Mouse (Mus musculus) midbrain, embryonic 12.5 days (tissue): ENCODE results near the gene Gm38431. TPM values are rescaled to one million over a fixed set of nuclear protein-coding genes. Genes with fewer than 3 reads are reported as not detected.

Source experiments
- ATAC-seq: fragments of 200-750 bp; cut with Nextera tagmentation; 2 replicates; pipeline ENCODE4 v1.8.0; 2017; ENCODE audit warnings: low read depth, moderate TSS enrichment, moderate library complexity; ENCODE audit not compliant: low FRiP score
- H3K27ac ChIP-seq: fragments of 300-500 bp; sonication (generic); replicated peaks from 2 replicates; pipeline ENCODE4 v1.5.1; 2016; ENCODE audit warnings: mild to moderate bottlenecking
- H3K27me3 ChIP-seq: fragments of 300-500 bp; sonication (generic); 2 replicates; pipeline ENCODE4 v1.6.1; 2016; ENCODE audit warnings: mild to moderate bottlenecking
- H3K36me3 ChIP-seq: fragments of 300-500 bp; sonication (generic); 2 replicates; pipeline ENCODE4 v1.6.1; 2016
- H3K4me1 ChIP-seq: fragments of 300-500 bp; sonication (generic); 2 replicates; pipeline ENCODE4 v1.6.1; 2016
- H3K4me2 ChIP-seq: fragments of 300-500 bp; sonication (generic); replicated peaks from 2 replicates; pipeline ENCODE4 v1.6.1; 2016; ENCODE audit warnings: mild to moderate bottlenecking, moderate library complexity
- H3K4me3 ChIP-seq: fragments of 300-500 bp; sonication (generic); 2 replicates; pipeline ENCODE4 v1.5.1; 2016; ENCODE audit warnings: mild to moderate bottlenecking
- H3K9ac ChIP-seq: fragments of 300-500 bp; sonication (generic); replicated peaks from 2 replicates; pipeline ENCODE4 v1.6.1; 2016; ENCODE audit warnings: mild to moderate bottlenecking, moderate library complexity
- H3K9me3 ChIP-seq: fragments of 300-500 bp; sonication (generic); 2 replicates; pipeline ENCODE4 v1.6.1; 2016; ENCODE audit warnings: mild to moderate bottlenecking
- WGBS: fragments of 180-500 bp; shearing (Covaris S2); methylation state at CpG from one replicate; pipeline ENCODE4 v1.1.7; 2016; 5-methylcytosine and 5-hydroxymethylcytosine counted together
- polyA plus RNA-seq: library from polyadenylated mRNA; unstranded; fragments of >200 nt; fragmentation: Nextera tagmentation; extraction: Ambion mirVana; gene quantifications from 2 replicates; pipeline ENCODE4 v1.2.1, GENCODE M21; 2016

Gm38431 gene
- polyA plus RNA-seq, result 2.3 and 2.9 TPM in 2 replicates

DNA sequence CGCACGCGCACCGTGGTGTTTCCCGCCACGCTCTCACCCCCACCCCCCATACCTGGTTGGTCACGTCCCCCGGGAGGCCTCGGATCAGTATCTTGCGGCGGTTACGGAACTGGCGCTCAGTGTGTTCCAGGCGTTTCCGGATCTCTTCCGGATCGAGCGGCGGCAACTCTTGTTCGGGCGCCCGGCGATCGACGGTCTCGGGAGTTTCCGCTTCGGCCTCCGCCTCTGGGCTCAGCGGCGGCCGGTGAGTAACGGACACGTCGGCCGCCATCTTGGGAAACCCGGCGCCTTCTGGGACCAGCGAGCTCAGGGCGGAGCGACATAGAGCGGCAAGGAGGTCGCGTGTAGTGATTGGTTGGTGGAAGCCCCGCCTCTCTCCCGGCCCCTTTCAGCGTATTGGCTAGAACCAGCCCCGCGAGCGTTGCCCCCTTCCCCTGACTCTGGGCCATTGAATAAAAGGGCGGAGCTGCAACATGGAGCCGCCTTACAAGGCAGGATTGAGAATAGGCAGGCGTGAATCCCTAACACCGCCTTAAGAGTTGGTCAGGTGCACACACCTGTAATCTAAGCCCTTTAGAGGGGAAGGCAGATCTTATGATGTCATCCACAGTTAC, at the start of gene Gm38431, which contains the start of gene Raver1:
Gene Gm38431, minus strand, starts transcription at position 291 of the 614 bp plus-strand sequence.
Gene Raver1, minus strand, starts transcription at position 302 of the 614 bp plus-strand sequence.
- peak; percentile 99 for ATAC-seq
- H3K4me1 ChIP-seq, result peaks cover 21% of the 10 kb centered on the region
- WGBS, result 0% methylated on average over 54 of the region's 54 CpGs
- H3K9me3 ChIP-seq, result no peaks in the 10 kb centered on the region
- peak within 1 kb of the TSS; percentile 91 for H3K4me2 ChIP-seq
- no peaks in the 10 kb centered on the region for H3K27me3 ChIP-seq
- peak within 1 kb of the TSS; percentile 75 for H3K4me3 ChIP-seq
- peak within 1 kb of the TSS; percentile 89 for H3K27ac ChIP-seq
- peak within 1 kb of the TSS; percentile 75 for H3K9ac ChIP-seq
- peaks cover 33% of the 10 kb centered on the region for H3K36me3 ChIP-seq

- no peak overlapping the region for H3K9ac ChIP-seq
- no peak for ATAC-seq
- H3K27ac ChIP-seq, result no peak overlapping the region
- H3K27me3 ChIP-seq, result no peaks in the 10 kb centered on the region
- H3K4me1 ChIP-seq, result no peaks in the 10 kb centered on the region
- 87% methylated on average over 4 of the region's 4 CpGs for WGBS
- H3K4me2 ChIP-seq, result no peak overlapping the region
- H3K4me3 ChIP-seq, result no peak overlapping the region
- no peaks in the 10 kb centered on the region for H3K9me3 ChIP-seq
- H3K36me3 ChIP-seq, result peaks cover 58% of the 10 kb centered on the region
These were observed 46.6 kb upstream of the Gm38431 start for GRCm38 (mm10) chr9:21138386-21138785.

- Histone ChIP-seq H3K27ac (no peak overlapping the region), H3K4me3 (no peak overlapping the region), H3K4me1 (no peaks in the 10 kb centered on the region), H3K27me3 (no peaks in the 10 kb centered on the region), H3K36me3 (peaks cover 47% of the 10 kb centered on the region), H3K4me2 (no peak overlapping the region), H3K9me3 (no peaks in the 10 kb centered on the region), H3K9ac (no peak overlapping the region)
- ATAC-seq, result peak; percentile 66; the same call in 1 of the 2 replicates
- WGBS, result 50% methylated on average over 3 of the region's 3 CpGs
These were observed 45.4 kb upstream of the Gm38431 start for GRCm38 (mm10) chr9:21137229-21137628.

DNA sequence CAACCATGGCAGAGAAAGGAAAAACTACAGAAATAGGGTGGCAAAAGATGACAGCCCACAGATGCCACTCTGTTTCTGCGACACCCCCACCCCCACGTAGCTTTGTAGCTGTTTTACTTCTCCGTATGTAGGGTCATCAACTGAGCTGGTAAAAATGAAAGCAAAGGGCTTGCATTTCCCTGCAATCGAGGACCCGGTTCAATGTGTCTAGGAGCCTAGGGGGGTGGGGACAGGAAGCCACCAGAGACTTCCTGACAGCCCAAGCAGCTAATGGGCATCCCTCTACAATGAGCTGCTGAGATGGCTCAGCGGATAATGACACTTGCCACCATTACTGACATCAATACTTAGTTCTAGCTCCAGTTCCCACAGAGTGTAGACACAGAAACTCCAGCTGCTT, 44.6 kb upstream of the Gm38431 start:
- WGBS, result 92% methylated on average over 6 of the region's 6 CpGs
- no peak overlapping the region for H3K27ac ChIP-seq
- peaks cover 2% of the 10 kb centered on the region; the same call in 1 of the 2 replicates for H3K4me1 ChIP-seq
- no peak overlapping the region for H3K4me2 ChIP-seq
- no peak overlapping the region for H3K4me3 ChIP-seq
- ATAC-seq, result no peak
- H3K36me3 ChIP-seq, result peaks cover 39% of the 10 kb centered on the region
- H3K9ac ChIP-seq, result no peak overlapping the region
- no peaks in the 10 kb centered on the region for H3K27me3 ChIP-seq
- no peaks in the 10 kb centered on the region for H3K9me3 ChIP-seq

DNA sequence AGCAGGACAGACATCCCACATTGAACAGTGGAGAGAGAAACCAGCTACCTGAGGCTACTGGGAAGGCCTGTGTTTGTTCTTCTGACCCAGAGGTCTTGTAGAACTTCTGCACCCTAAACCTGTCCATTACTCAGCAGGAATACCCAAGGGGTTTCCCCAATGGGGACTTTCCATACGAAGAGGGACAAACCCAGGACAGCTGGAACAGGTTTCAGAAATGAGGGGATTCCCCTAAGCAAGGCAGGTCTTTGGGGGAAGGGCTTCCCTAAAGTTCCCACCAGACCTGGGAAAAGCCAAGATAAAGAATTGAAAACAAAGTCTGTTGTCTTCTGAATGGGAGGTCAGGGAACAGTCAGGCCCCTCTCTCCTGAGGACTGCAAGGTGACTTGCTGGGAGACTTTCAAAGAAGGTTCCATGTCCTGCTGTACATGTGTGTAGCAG, 44.2 kb upstream of the Gm38431 start:
- Histone ChIP-seq H3K36me3 (peaks cover 34% of the 10 kb centered on the region), H3K9me3 (no peaks in the 10 kb centered on the region), H3K9ac (no peak overlapping the region), H3K4me1 (peaks cover 3% of the 10 kb centered on the region; the same call in 1 of the 2 replicates), H3K27me3 (no peaks in the 10 kb centered on the region), H3K4me2 (no peak overlapping the region), H3K4me3 (no peak overlapping the region), H3K27ac (no peak overlapping the region)
- no peak for ATAC-seq
- WGBS, result 72% methylated on average over 1 of the region's 1 CpGs

DNA sequence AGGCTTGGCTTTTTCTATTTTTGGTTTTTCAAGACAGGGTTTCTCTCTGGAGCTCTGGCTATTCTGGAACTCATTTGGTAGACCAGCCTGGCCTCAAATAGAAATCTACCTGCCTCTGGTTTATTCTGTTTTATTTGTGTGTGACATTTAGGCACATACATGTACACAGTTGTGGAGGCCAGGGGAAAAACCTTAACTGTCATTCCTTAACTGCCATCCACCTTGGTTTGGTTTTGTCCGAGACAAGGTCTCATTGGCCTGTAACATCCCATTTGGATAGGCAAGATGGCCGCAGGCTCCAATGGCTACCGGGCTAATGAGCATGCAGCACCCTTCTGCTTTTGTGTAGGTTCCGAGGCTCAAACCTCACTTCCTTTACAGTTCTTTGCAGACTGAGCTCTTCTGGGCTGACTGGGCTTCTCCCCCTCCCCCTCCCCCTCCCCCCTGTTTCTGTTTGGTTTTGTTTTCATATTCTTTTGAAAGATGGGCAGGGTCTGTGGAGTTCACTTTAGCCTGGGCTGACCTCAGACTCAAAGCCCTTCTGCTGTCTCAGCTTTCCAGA, 43.6 kb upstream of the Gm38431 start:
- Histone ChIP-seq H3K9ac (no peak overlapping the region), H3K27me3 (no peaks in the 10 kb centered on the region), H3K27ac (no peak overlapping the region), H3K4me2 (no peak overlapping the region), H3K9me3 (no peaks in the 10 kb centered on the region), H3K4me1 (peaks cover 7% of the 10 kb centered on the region), H3K36me3 (peaks cover 29% of the 10 kb centered on the region), H3K4me3 (no peak overlapping the region)
- 76% methylated on average over 4 of the region's 4 CpGs for WGBS
- no peak for ATAC-seq

- no peak for ATAC-seq
- H3K27me3 ChIP-seq, result no peaks in the 10 kb centered on the region
- 80% methylated on average over 9 of the region's 9 CpGs for WGBS
- no peak overlapping the region for H3K27ac ChIP-seq
- H3K36me3 ChIP-seq, result peaks cover 22% of the 10 kb centered on the region
- H3K4me2 ChIP-seq, result no peak overlapping the region
- H3K9ac ChIP-seq, result no peak overlapping the region
- H3K4me1 ChIP-seq, result peaks cover 10% of the 10 kb centered on the region
- H3K9me3 ChIP-seq, result no peaks in the 10 kb centered on the region
- H3K4me3 ChIP-seq, result no peak overlapping the region
These were observed 43.0 kb upstream of the Gm38431 start for GRCm38 (mm10) chr9:21134595-21135328.

- WGBS, result 87% methylated on average over 9 of the region's 9 CpGs
- Histone ChIP-seq H3K4me3 (no peak overlapping the region), H3K9me3 (no peaks in the 10 kb centered on the region), H3K27ac (no peak overlapping the region), H3K27me3 (no peaks in the 10 kb centered on the region), H3K36me3 (peaks cover 8% of the 10 kb centered on the region; the same call in 1 of the 2 replicates), H3K4me2 (no peak overlapping the region), H3K9ac (no peak overlapping the region), H3K4me1 (peaks cover 10% of the 10 kb centered on the region)
- ATAC-seq, result no peak
These were observed 41.4 kb upstream of the Gm38431 start for GRCm38 (mm10) chr9:21133064-21133707.

DNA sequence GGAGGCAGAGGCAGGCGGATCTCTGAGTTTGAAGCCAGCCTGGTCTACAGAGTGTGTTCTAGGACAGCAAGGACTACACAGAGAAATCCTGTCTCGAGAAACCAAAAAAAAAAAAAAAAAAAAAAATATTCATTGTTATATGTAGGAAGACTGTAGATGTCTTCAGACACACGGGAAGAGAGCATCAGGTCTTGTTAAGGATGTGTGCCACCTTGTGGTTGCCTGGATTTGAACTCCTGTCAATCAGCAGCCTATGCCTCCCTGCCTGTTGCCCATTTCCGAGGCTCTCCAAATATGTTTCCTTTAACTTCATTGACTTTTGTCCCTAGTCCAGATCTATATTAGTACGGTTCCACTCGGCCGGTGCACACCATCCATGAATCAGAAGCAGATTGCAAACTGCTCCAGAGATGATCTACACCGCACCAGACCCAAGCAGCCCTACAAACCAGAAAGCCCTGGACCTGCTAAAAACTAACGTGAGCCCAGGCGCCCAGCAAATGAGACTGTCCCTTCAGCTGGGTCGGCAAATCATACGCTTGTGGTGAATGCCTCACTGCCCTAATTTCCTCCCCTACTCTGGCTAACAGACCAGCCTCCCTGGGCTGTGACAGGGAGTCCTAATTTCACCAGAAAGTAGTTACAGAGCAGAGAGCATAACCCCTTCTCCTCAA, 40.4 kb upstream of the Gm38431 start:
- Histone ChIP-seq H3K36me3 (no peaks in the 10 kb centered on the region), H3K9me3 (no peaks in the 10 kb centered on the region), H3K4me2 (no peak overlapping the region), H3K27ac (no peak overlapping the region), H3K27me3 (no peaks in the 10 kb centered on the region), H3K9ac (no peak overlapping the region), H3K4me3 (no peak overlapping the region), H3K4me1 (peaks cover 10% of the 10 kb centered on the region)
- whole genome bisulfite sequencing, result 86% methylated on average over 12 of the region's 12 CpGs
- ATAC-seq, result no peak

GRCm38 (mm10) chr9:21131059-21131956, 39.5 kb upstream of the Gm38431 start, which contains the start of gene Tyk2:
Gene Tyk2, minus strand, starts transcription at chr9:21131243.
- H3K27ac ChIP-seq, result peak within 1 kb of the TSS; percentile 49
- 6% methylated on average over 37 of the region's 37 CpGs for WGBS
- 0 out of 2 replicates have a peak, but pooled peaks cover 5% of the 10 kb centered on the region for H3K36me3 ChIP-seq
- no peaks in the 10 kb centered on the region for H3K27me3 ChIP-seq
- H3K9ac ChIP-seq, result peak within 1 kb of the TSS; percentile 63
- peak within 1 kb of the TSS; percentile 63 for H3K4me2 ChIP-seq
- H3K9me3 ChIP-seq, result no peaks in the 10 kb centered on the region
- peak within 1 kb of the TSS; percentile 64 for H3K4me3 ChIP-seq
- H3K4me1 ChIP-seq, result peaks cover 10% of the 10 kb centered on the region
- ATAC-seq, result peak; percentile 99

GRCm38 (mm10) chr9:21126259-21126627, 34.4 kb upstream of the Gm38431 start:
- Histone ChIP-seq H3K4me3 (no peak overlapping the region), H3K4me2 (no peak overlapping the region), H3K9ac (no peak overlapping the region), H3K36me3 (peaks cover 15% of the 10 kb centered on the region), H3K27me3 (no peaks in the 10 kb centered on the region), H3K4me1 (peaks cover 7% of the 10 kb centered on the region), H3K9me3 (no peaks in the 10 kb centered on the region), H3K27ac (no peak overlapping the region)
- 85% methylated on average over 2 of the region's 2 CpGs for WGBS
- ATAC-seq, result no peak
